Mouse (Mus musculus) thymus, adult 2 months (tissue): ENCODE data around the gene Lyz2. TPM values are rescaled to one million over a fixed set of nuclear protein-coding genes. Genes with fewer than 3 reads are reported as not detected.
"Not testable (repeated sequence)": the region's sequence is repeated elsewhere in the genome, so short reads cannot be mapped to it uniquely, and the experiment has no call there.

Experiments
- DNase-seq: peaks from one replicate; pipeline ENCODE4 v3.0.0; 2021
- H3K27ac ChIP-seq: fragments of 200-500 bp; 2 replicates; pipeline ENCODE4 v1.5.1; 2012; ENCODE audit warnings: low read length, control low read depth; ENCODE audit not compliant: control insufficient read depth, insufficient read depth
- H3K27me3 ChIP-seq: fragments of 200-500 bp; 2 replicates; pipeline ENCODE4 v1.6.1; 2012; ENCODE audit warnings: mild to moderate bottlenecking, low read length, moderate library complexity, mixed read lengths; ENCODE audit not compliant: control insufficient read depth, insufficient read depth
- H3K36me3 ChIP-seq: fragments of 200-500 bp; 2 replicates; pipeline ENCODE4 v1.6.1; 2012; ENCODE audit warnings: mild to moderate bottlenecking, low read length, moderate library complexity; ENCODE audit not compliant: control insufficient read depth, insufficient read depth
- H3K4me1 ChIP-seq: fragments of 200-500 bp; replicated peaks from 2 replicates; pipeline ENCODE4 v1.6.1; 2012; ENCODE audit warnings: low read length; ENCODE audit not compliant: control insufficient read depth, insufficient read depth
- H3K4me3 ChIP-seq: fragments of 200-500 bp; 2 replicates; pipeline ENCODE4 v1.5.1; 2012; ENCODE audit warnings: mild to moderate bottlenecking, low read length, control low read depth, moderate library complexity; ENCODE audit not compliant: control insufficient read depth, insufficient read depth
- CTCF ChIP-seq: fragments of 200-500 bp; IDR thresholded peaks from 2 replicates; pipeline ENCODE4 v1.5.1; 2012; ENCODE audit warnings: mild to moderate bottlenecking, control low read depth, low read length, moderate library complexity, borderline replicate concordance; ENCODE audit not compliant: control insufficient read depth, poor library complexity, insufficient read depth; ENCODE audit errors: extremely low read depth
- POLR2A ChIP-seq: fragments of 200-500 bp; IDR thresholded peaks from 2 replicates; pipeline ENCODE4 v1.6.1; 2012; ENCODE audit warnings: mild to moderate bottlenecking, low read length, control low read depth, moderate library complexity; ENCODE audit not compliant: control insufficient read depth, poor library complexity, insufficient read depth; ENCODE audit errors: extremely low read depth
- whole genome bisulfite sequencing: fragments of 180-500 bp; shearing (Covaris S2); methylation state at CpG from one replicate; pipeline ENCODE4 v1.1.7; 2018; 5-methylcytosine and 5-hydroxymethylcytosine counted together
- polyA plus RNA-seq: library from polyadenylated mRNA; depleted of rRNA; stranded (reverse); fragments of >200 nt; gene quantifications from 2 replicates; pipeline ENCODE4 v1.2.3, GENCODE M21; 2012

Lyz2 gene
- polyA plus RNA-seq, 1 experiment = 482 TPM

GRCm38 (mm10) chr10:117275681-117276369, 6.3 kb downstream of the Lyz2 start:
- DNase-seq = no peak
- Histone ChIP-seq H3K27me3 (no peaks in the 10 kb centered on the region), H3K4me1 (no peaks in the 10 kb centered on the region), H3K36me3 (no peaks in the 10 kb centered on the region), H3K4me3 (no peak overlapping the region), H3K27ac (no peak overlapping the region)
- WGBS = 94% methylated on average over 10 of the region's 10 CpGs
- no peak for TF ChIP-seq CTCF

GRCm38 (mm10) chr10:117274645-117275044, 7.5 kb downstream of the Lyz2 start:
- WGBS = 21% methylated on average over 4 of the region's 7 CpGs
- not testable (repeated sequence) for H3K4me1 ChIP-seq, H3K27me3 ChIP-seq, H3K4me3 ChIP-seq, DNase-seq, H3K27ac ChIP-seq, H3K36me3 ChIP-seq

DNA sequence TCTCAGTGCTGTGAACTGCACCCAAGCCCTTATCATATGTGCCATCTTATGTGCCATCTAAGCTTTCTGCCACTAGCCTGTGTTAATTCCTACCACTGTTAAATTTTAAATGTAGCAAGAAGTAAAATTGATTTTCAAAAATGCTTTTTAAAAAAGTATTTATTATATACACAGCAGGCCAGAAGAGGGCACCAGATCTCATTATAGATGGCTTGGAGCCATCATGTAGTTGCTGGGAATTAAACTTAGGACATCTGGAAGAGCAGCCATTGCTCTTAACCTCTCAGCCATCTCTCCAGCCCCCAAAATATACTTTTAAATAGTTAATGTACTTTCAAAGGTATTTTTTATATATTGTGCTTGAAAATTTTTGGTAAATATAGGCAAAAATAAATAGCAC, 10.1 kb downstream of the Lyz2 start:
- DNase-seq = no peak
- no peak overlapping the region for H3K4me3 ChIP-seq
- no peaks in the 10 kb centered on the region for H3K36me3 ChIP-seq
- H3K27me3 ChIP-seq = no peaks in the 10 kb centered on the region
- no peaks in the 10 kb centered on the region for H3K4me1 ChIP-seq
- no peak overlapping the region for H3K27ac ChIP-seq
- TF ChIP-seq CTCF (no peak), POLR2A (no peak)

DNA sequence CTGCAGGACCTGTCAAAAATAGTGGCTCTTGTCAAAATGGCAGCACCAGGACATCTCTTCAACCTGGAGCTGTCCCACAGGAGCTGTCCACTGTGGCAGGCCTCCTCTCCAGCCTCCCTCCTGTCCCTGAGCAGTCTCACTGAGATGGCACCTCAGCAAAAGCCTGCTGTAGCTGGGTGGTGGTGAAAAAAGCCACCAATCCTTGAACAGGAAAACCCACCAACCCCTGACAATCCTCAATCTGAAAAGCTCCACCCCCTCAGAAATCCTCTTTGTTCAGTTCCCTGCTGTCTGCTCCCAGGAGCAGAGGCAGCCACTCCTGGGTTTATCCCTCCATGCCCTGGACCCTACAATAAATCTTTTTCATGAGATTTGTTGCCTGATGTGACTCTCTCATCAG, 22.3 kb downstream of the Lyz2 start:
- no peaks in the 10 kb centered on the region for H3K27me3 ChIP-seq
- no peak for DNase-seq
- H3K36me3 ChIP-seq = no peaks in the 10 kb centered on the region
- H3K4me1 ChIP-seq = no peaks in the 10 kb centered on the region
- no peak for TF ChIP-seq CTCF
- no peak for TF ChIP-seq POLR2A
- no peak overlapping the region for H3K27ac ChIP-seq
- no peak overlapping the region for H3K4me3 ChIP-seq

- TF ChIP-seq CTCF = no peak
- WGBS = 90% methylated on average over 12 of the region's 12 CpGs
- no peaks in the 10 kb centered on the region for H3K4me1 ChIP-seq
Observed at GRCm38 (mm10) chr10:117238603-117239002, 43.5 kb downstream of the Lyz2 start, which contains the start of gene 9530003J23Rik. Gene 9530003J23Rik (minus strand): TSS chr10:117238703.

DNA sequence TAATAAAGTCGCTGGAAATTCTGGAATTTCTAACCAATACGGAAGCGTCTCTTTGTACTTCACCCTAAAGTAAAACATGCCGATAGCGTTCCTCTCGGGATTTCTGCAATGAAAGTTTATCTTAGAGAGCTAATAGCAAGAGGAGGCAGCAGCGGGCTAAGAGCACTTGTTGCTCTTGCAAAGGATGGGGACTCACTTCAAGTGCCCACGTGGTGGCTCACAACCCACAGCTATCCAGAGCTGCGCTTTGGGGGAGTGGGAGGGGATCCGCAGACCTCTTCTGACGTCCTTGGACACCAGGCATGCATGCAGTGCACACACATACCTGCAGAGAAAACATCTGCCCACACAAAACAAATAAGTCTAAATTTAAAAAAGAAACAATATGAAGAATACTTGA, 46.3 kb downstream of the Lyz2 start:
- no peaks in the 10 kb centered on the region for H3K27me3 ChIP-seq
- no peak overlapping the region for H3K4me3 ChIP-seq
- H3K27ac ChIP-seq = no peak overlapping the region
- no peaks in the 10 kb centered on the region for H3K36me3 ChIP-seq
- no peaks in the 10 kb centered on the region for H3K4me1 ChIP-seq
- TF ChIP-seq POLR2A = no peak
- DNase-seq = no peak
- WGBS = 75% methylated on average over 11 of the region's 11 CpGs

More at GRCm38 (mm10) chr10:117238603-117239002, 43.5 kb downstream of the Lyz2 start, which contains the start of gene 9530003J23Rik:
- Histone ChIP-seq H3K36me3 (no peaks in the 10 kb centered on the region), H3K27ac (no peak within 1 kb of the TSS), H3K27me3 (no peaks in the 10 kb centered on the region), H3K4me3 (no peak within 1 kb of the TSS)
- no peak for DNase-seq

- TF ChIP-seq POLR2A (no peak), CTCF (no peak)
- 86% methylated on average over 4 of the region's 4 CpGs for WGBS
Observed at GRCm38 (mm10) chr10:117234825-117235224, 47.3 kb downstream of the Lyz2 start.

More at GRCm38 (mm10) chr10:117234825-117235224, 47.3 kb downstream of the Lyz2 start:
- no peaks in the 10 kb centered on the region for H3K27me3 ChIP-seq
- no peak overlapping the region for H3K4me3 ChIP-seq
- H3K36me3 ChIP-seq = no peaks in the 10 kb centered on the region
- no peak for DNase-seq
- H3K27ac ChIP-seq = no peak overlapping the region
- H3K4me1 ChIP-seq = no peaks in the 10 kb centered on the region
